23 mouse cellular contexts compared by ENCODE assay signal in the genomic region with DNA sequence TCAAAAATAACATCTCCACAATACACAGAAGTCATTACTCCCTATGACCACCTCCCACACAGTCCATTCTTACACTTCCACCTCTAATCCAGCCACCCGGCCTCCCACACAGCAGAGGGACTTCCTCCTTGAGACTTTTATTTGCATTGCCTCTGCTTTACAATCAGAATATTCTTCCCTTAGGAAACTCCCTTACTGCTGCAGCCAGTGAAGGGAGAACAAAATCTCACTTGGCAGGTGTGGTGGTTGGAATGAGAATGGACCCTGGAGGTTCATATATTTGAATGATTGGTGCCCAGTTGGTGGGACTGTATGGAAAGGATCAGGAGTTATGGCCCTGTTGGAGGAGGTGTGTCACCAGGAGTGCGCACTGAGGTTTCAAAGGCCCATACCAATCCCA. TPM values are rescaled to one million over a fixed set of nuclear protein-coding genes. Genes with fewer than 3 reads are reported as not detected.
DNase-seq lines count a peak whose midpoint lies in the region; ATAC-seq and TF ChIP-seq lines count a peak whose summit lies in the region.
"Had no signal": no experiment of that assay in that cellular context is flagged by ENCODE, and none has a peak within 500 bp of the region (broad histone marks: within the 10 kb centered on the region; RNA-seq: fewer than 3 reads in every experiment).

No protein-coding gene starts in this region.

- H3K4me3 ChIP-seq in thymus, adult 2 months (ENCODE audit: control insufficient read depth, insufficient read depth, low read length) = no peak overlapping the region
- H3K4me3 ChIP-seq in macrophage (ENCODE audit: inconsistent target) = no peak overlapping the region
- no peak overlapping the region for H3K4me3 ChIP-seq in forebrain, embryonic 11.5 days (ENCODE audit: low read depth, low read length)
- H3K4me3 ChIP-seq: embryonic facial prominence, embryonic 13.5 days; forebrain, embryonic 13.5 days; gastrocnemius, adult 2 months; heart, embryonic 15.5 days; hindbrain, embryonic 13.5 days had no signal

- H3K27me3 ChIP-seq in thymus, adult 2 months (ENCODE audit: control insufficient read depth, insufficient read depth, low read length) = no peaks in the 10 kb centered on the region
- H3K27me3 ChIP-seq in forebrain, embryonic 11.5 days (ENCODE audit: control insufficient read depth, insufficient read depth, low read length) = no peaks in the 10 kb centered on the region
- H3K27me3 ChIP-seq: embryonic facial prominence, embryonic 13.5 days; forebrain, embryonic 13.5 days; heart, embryonic 15.5 days; hindbrain, embryonic 13.5 days had no signal

- H3K9ac ChIP-seq in forebrain, embryonic 11.5 days (ENCODE audit: low read length) = no peak overlapping the region
- H3K9ac ChIP-seq: embryonic facial prominence, embryonic 13.5 days; forebrain, embryonic 13.5 days; forebrain, postnatal 0 days; heart, embryonic 15.5 days; hindbrain, embryonic 13.5 days had no signal

- H3K79me2 ChIP-seq in macrophage (ENCODE audit: inconsistent target) = peaks cover 96% of the 10 kb centered on the region

- H3K9me3 ChIP-seq in forebrain, embryonic 11.5 days (ENCODE audit: control insufficient read depth, low read length) = no peaks in the 10 kb centered on the region
- H3K9me3 ChIP-seq: embryonic facial prominence, embryonic 13.5 days; forebrain, embryonic 13.5 days; heart, embryonic 15.5 days; hindbrain, embryonic 13.5 days had no signal

- H3K4me2 ChIP-seq in forebrain, embryonic 11.5 days (ENCODE audit: low read depth, low read length, severe bottlenecking) = no peak overlapping the region
- H3K4me2 ChIP-seq: embryonic facial prominence, embryonic 13.5 days; forebrain, embryonic 13.5 days; heart, embryonic 11.5 days; heart, embryonic 15.5 days; hindbrain, embryonic 13.5 days had no signal

- peak overlapping the region; percentile 9; the same call in 1 of the 2 replicates for H3K27ac ChIP-seq in thymus, adult 2 months (ENCODE audit: control insufficient read depth, insufficient read depth, low read length)
- peak overlapping the region; percentile 36 for H3K27ac ChIP-seq in macrophage
- H3K27ac ChIP-seq in forebrain, embryonic 11.5 days (ENCODE audit: low read depth, low read length) = no peak overlapping the region
- H3K27ac ChIP-seq: embryonic facial prominence, embryonic 13.5 days; forebrain, embryonic 13.5 days; gastrocnemius, adult 2 months; heart, embryonic 15.5 days; hindbrain, embryonic 13.5 days; hindbrain, postnatal 0 days had no signal

- H3K4me1 ChIP-seq in thymus, adult 2 months (replicated peaks; ENCODE audit: control insufficient read depth, insufficient read depth, low read length) = peaks cover 52% of the 10 kb centered on the region
- H3K4me1 ChIP-seq in forebrain, embryonic 11.5 days (replicated peaks; ENCODE audit: control insufficient read depth, insufficient read depth, low read length) = no peaks in the 10 kb centered on the region
- H3K4me1 ChIP-seq: forebrain, embryonic 13.5 days had no signal

- 94% methylated on average over 2 of the region's 2 CpGs for WGBS in thymus, adult 2 months
- 44% methylated on average over 2 of the region's 2 CpGs for WGBS in macrophage (ENCODE audit: missing documents)
- WGBS in forebrain, embryonic 11.5 days = 86% methylated on average over 2 of the region's 2 CpGs

- no peak for ATAC-seq in forebrain, embryonic 11.5 days (replicated peaks; ENCODE audit: low FRiP score)
- ATAC-seq: forebrain, embryonic 13.5 days; forebrain, postnatal 0 days; hindbrain, postnatal 0 days had no signal

- DNase-seq in lung, adult 18-20 months = peak; percentile 4 to 16
- no peak for DNase-seq in lung, postnatal 25 days (ENCODE audit: low spot score)
- no peak for DNase-seq in thymus, adult 2 months
- DNase-seq in thymus, postnatal 0 days (ENCODE audit: low spot score) = no peak
- no peak for DNase-seq in frontal cortex, postnatal 14 days (ENCODE audit: low spot score in 2 of 2)
- no peak for DNase-seq in forebrain, embryonic 11.5 days (ENCODE audit: low spot score)
- DNase-seq: adrenal gland, adult 8-10 months; adrenal gland, postnatal 36 days; cerebellum, adult 11 months; cerebellum, adult 8-10 months; cerebellum, postnatal 25 days; forebrain, postnatal 0 days; gastrocnemius, adult 2 months; gastrocnemius, postnatal 36 days; heart, adult 18-20 months; heart, postnatal 14 days had no signal

- no peak for TF ChIP-seq POLR2A in thymus, adult 2 months (IDR thresholded peaks at IDR 0.05; ENCODE audit: control insufficient read depth, extremely low read depth, insufficient read depth, low read length, poor library complexity)

- no peak for TF ChIP-seq CTCF in thymus, adult 2 months (IDR thresholded peaks at IDR 0.05; ENCODE audit: borderline replicate concordance, control insufficient read depth, extremely low read depth, insufficient read depth, low read length, poor library complexity)

- peaks cover 10% of the 10 kb centered on the region for H3K36me3 ChIP-seq in thymus, adult 2 months (ENCODE audit: control insufficient read depth, insufficient read depth, low read length)
- no peaks in the 10 kb centered on the region for H3K36me3 ChIP-seq in macrophage (ENCODE audit: inconsistent target)
- H3K36me3 ChIP-seq in forebrain, embryonic 11.5 days (ENCODE audit: control insufficient read depth, insufficient read depth, low read length) = no peaks in the 10 kb centered on the region
- H3K36me3 ChIP-seq: embryonic facial prominence, embryonic 13.5 days; heart, embryonic 15.5 days; hindbrain, embryonic 13.5 days had no signal

RNA-seq across cellular contexts. Expression of a gene that starts 7.6 kb away (rescaled TPM):
- polyA plus RNA-seq in thymus, adult 2 months (2012; rRNA removed) = 48.9 and 50.5 TPM in 2 replicates
- polyA plus RNA-seq in thymus, postnatal 0 days (2015; fragmentation: Nextera tagmentation; extraction: Ambion mirVana) = 47.7 and 56.7 TPM in 2 replicates
- total RNA-seq in macrophage (2018; cell fraction: chromatin; rRNA removed) = 1,000 to 10,000 TPM in 25 of 26 experiments, 100 to 1,000 TPM in 1; 626 to 1,628 (median 1,236) TPM
- 100 to 1,000 TPM; 100 to 183 (median 142) TPM for total RNA-seq in macrophage (2018; cell fraction: cytosol; rRNA removed)
- 100 to 1,000 TPM; 263 to 899 (median 464) TPM for total RNA-seq in macrophage (2018; cell fraction: nucleus; rRNA removed)
- polyA plus RNA-seq in macrophage (2018) = 98.2 to 157 TPM (median 126 TPM) in 3 replicates
- 0.67 and 1.1 TPM in 2 replicates for polyA plus RNA-seq in forebrain, embryonic 11.5 days (2014; fragmentation: Nextera tagmentation; extraction: Ambion mirVana)

RNA-seq across cellular contexts. Expression of a gene that starts 57.4 kb away (rescaled TPM):
- polyA plus RNA-seq in thymus, adult 2 months (2012; rRNA removed) = 7.6 and 9.1 TPM in 2 replicates
- polyA plus RNA-seq in thymus, postnatal 0 days (2015; fragmentation: Nextera tagmentation; extraction: Ambion mirVana) = 21.1 and 23.3 TPM in 2 replicates
- total RNA-seq in macrophage (2018; cell fraction: chromatin; rRNA removed) = 10 to 100 TPM; 15.0 to 87.5 (median 61.6) TPM
- total RNA-seq in macrophage (2018; cell fraction: cytosol; rRNA removed) = 10 to 100 TPM; 19.8 to 51.2 (median 29.5) TPM
- total RNA-seq in macrophage (2018; cell fraction: nucleus; rRNA removed) = 10 to 100 TPM; 17.8 to 74.1 (median 46.7) TPM
- 19.1 to 34.5 TPM (median 20.0 TPM) in 3 replicates for polyA plus RNA-seq in macrophage (2018)
- polyA plus RNA-seq in forebrain, embryonic 11.5 days (2014; fragmentation: Nextera tagmentation; extraction: Ambion mirVana) = 27.9 and 30.1 TPM in 2 replicates

Comparison
In these comparisons a context has a peak if more than half of its experiments do, and no peak if none do; other contexts are left out.
1. DNase-seq: peak in lung, adult 18-20 months (2 of 2); none in lung, postnatal 25 days (single experiment), thymus, adult 2 months (single experiment), thymus, postnatal 0 days (single experiment), frontal cortex, postnatal 14 days (0 of 2) and forebrain, embryonic 11.5 days (single experiment).
2. RNA of a gene that starts 7.6 kb away (polyA plus RNA-seq): 98.2 to 157 TPM in macrophage, 47.7 to 56.7 TPM in thymus, postnatal 0 days and 48.9 to 50.5 TPM in thymus, adult 2 months; 0.67 to 1.1 TPM in forebrain, embryonic 11.5 days; every median in the first group is over 10 times any median in the second.